Mouse (Mus musculus) T-cell, adult 2 months (primary cell): Measurements from ENCODE around the gene Ncoa7.
"Not testable (repeated sequence)": the region's sequence is repeated elsewhere in the genome, so short reads cannot be mapped to it uniquely, and the experiment has no call there.

ENCODE experiments used
- DNase-seq: peaks from one replicate; pipeline ENCODE4 v3.0.0; 2022; ENCODE audit warnings: low spot score

Ncoa7 gene

DNA sequence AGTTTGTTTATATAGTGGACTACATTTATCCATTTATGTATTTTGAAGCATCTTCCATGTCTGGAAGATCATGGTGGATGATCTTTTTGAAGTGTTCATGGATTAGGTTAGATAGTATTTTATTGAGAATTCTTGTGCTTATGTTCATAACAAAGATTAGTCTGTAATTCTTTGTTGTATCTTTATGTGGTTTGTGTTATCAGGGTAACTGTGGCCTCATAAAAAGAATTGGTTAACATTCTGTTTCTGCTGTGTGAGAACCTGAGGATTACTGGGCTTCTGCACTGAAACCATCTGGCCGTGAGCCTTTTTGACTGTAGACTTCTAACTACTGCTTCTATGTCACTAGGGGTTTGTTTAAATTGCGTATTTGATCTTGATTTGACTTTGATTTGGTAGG lies 136.5 kb downstream of the Ncoa7 start:
- no peak for DNase-seq

DNA sequence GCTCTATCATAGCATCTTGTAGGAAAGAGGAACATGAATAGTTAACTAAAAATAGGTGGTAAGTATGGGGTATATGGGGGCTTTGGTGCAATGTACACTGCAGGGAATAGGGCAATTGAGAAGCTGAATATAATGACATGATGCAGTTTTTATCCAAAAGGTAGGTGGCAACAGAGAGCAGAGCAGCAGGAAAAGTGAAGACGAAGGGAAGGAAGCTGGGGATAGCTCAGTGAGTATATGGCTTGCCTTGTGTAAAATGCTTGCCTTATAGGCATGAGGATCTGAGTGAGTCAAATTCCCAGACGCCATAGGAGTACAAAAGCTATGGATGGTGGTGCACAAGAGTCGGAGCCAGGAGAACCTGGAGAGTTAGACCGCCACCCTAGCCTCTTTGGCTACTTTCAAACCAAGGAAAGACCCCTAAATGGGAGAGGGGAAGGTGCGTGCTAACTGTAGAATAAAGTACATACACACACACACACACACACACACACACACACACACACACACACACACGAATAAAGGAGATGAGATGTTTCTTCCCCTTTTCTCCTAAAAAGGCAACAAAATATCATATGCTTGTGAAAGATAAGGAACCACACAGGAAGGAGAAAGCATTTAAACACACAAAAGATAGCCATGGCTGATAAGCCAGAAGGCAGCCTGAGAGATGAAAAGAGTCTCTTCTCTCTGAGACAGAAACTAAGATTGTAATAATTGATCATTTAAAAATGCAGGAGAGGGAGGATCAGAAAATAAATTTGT lies 142.4 kb downstream of the Ncoa7 start:
- no peak for DNase-seq

DNA sequence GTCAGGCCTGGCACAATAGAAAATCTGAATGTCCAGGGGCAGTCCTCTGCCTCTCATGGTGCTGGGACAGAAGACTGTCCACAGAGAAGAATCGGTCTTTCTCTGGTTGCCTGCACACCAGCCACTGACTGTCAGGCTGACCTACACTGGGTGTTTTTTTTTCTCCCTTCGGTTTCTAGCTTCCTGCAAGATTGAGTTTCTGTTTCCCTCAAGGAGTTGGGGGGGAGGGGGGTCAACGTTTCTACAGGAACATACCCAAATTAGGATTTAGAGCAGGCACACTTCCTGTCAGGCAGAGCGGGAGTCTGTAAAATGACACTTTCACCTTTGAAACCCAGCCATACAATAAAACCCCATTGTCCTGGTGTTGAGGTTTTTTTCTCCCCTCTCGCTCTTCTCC lies 147.5 kb downstream of the Ncoa7 start:
- peak; percentile 51 for DNase-seq

DNA sequence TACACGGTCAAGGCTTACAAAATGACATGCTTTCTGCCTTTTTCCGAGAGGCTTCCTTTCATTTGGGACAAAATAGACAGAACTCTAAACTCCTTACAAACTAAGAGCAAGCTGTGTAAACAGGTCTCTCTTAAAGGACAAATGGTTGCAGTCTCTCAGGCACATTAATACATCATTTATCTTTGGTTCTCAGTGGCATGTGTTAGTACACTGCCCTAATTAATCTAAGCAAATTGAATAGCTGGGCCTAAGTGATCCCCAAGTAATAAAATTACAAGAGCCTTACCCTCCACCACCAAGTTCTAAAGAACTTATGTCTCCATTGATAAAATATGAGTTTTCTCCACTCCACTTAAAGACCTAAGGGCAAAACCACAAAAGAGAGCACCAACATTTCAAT lies 155.4 kb downstream of the Ncoa7 start:
- no peak for DNase-seq

DNA sequence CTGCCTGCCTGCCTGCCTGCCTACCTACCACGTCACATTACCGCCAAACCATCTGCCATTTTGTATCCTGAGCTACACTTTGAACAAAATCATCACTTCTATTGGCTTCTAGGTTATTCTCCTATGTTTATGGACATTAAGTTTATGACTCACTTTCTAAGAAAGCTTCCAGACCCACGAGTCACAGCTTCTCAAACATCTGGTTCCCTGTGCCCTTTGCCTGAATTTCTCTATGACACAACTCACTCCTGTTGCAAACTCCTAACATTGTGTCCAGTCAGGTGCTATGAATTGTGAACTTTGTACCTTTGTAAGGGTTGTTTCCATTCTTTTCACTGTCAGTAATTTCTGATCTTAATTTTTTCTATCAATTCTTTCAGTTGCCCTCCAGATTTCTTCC lies 164.9 kb downstream of the Ncoa7 start:
- DNase-seq, result no peak

DNA sequence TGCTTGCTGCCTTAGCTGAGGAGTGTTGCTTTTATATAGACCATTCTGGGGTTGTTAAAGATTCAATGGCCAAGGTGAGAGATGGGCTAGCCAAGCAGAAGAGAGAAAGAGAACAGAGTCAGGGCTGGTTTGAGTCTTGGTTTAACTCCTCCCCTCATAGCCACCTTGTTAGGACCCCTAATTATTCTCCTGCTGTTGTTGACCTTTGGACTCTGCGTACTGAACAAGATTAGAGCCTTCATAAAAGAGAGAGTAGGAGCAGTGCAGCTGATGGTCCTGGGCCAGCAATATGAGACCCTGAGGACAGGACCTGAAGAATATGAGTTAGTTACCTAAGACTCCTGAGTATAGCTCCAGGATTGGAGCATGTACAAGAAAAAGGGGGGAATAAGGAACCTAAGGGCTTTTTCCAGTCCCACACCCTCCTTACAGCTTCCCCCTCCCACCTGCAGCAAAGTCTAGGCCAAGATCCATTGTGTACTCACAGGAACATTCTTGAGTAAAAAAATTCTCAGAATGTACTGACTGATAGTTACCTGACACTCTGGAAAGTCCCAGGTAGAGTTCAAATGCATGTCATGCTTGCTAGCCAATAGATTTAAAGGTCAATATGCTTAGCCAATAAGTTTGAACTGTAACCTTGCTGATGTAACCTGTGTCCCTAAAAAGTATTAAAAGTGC lies 166.5 kb downstream of the Ncoa7 start:
- not testable (repeated sequence) for DNase-seq

DNA sequence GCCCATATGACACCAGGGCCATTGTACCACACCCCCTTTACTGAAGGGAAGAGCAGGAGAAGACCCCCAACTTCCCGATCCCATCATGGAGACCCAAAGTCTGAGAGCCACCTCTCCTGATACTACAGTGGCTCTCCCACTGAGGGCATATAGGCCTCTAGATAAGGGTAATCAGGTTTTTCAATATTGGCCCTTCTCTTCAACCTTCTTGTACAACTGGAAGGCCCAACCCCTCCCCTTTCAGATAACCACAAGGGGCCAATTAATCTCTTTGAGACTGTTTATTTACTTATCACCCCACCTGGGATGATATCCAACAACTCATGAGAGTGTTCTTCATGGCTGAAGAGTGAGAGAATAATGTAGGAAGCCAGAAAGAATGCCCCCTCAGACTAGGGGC lies 170.4 kb downstream of the Ncoa7 start:
- no peak for DNase-seq

DNA sequence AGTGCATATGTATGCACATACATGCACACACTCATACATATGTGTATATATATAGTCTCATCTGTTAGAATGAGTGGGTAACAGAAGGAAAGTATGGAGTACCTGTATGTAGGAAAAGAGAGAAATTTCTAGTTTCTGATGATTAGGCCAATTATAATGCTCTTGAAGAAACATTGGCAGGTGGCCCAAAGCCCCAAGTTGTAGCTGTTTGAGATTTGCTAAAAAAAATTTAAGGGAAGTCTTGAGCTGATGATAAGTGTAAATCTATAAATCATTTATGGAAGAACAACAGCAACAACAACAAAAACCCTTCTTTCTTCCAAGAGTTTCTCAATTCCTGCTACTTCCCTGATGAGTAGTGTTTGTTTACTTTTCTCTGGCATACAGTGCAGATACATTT lies 173.1 kb downstream of the Ncoa7 start:
- no peak for DNase-seq

DNA sequence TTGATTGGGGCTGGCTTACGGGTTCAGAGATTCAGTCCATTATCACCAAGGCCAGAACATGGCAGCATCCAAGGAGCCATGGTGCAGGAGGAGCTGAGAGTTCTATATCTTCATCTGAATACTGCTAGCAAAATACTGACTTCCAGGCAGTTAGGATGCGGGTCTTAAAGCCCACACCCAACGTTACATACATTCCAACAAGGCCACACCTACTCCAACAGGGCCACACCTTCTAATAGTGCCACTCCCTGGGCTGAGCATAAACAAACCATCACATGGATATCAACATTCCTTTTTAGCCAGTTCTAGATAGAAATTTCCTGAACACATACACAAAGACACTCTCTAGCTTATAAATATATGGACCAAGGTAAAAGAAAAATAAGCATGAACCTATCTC lies 173.6 kb downstream of the Ncoa7 start, which contains the start of gene Hint3:
Hint3 (minus strand) TSS at position 120 of the 400 bp plus-strand sequence.
- DNase-seq, result no peak

DNA sequence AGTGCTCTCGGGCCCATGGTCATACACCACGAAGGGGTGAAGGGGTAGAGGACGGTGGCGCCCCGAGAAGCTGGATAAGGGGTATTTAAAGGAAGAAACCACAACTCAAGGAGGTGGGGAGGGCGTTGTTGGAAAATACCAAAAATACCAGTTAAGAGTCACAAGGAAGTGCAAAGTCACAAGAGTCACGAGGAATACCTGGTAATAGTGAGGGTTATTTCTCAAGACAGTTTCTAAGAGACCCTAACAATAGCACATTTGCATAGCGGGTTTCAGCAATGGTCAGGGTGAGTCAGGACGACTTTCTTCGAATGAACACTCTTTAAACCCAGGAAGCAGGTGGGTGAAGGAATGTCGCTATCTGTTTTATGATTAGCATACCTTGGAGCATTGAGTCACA lies 174.7 kb downstream of the Ncoa7 start:
- DNase-seq, result not testable (repeated sequence)

DNA sequence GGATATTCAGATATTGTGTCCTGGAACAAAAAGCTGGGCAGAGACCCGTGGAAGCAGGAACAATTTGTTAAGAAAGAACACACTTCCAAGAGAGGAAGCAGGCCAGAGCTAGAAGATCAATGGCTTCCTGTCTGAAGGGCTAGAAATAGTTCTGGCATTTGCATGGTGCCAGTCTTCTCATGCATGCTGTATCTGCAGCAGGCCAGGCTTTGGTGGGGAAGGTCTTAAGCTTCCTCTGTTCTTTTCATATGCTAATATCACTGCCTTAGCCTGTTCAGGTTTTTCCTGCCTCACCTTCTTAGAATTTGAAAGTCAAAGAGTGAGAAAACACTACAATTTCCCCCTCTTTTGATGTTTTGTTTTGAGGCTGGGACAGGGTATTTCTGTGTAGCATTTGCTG lies 175.6 kb downstream of the Ncoa7 start:
- no peak for DNase-seq

DNA sequence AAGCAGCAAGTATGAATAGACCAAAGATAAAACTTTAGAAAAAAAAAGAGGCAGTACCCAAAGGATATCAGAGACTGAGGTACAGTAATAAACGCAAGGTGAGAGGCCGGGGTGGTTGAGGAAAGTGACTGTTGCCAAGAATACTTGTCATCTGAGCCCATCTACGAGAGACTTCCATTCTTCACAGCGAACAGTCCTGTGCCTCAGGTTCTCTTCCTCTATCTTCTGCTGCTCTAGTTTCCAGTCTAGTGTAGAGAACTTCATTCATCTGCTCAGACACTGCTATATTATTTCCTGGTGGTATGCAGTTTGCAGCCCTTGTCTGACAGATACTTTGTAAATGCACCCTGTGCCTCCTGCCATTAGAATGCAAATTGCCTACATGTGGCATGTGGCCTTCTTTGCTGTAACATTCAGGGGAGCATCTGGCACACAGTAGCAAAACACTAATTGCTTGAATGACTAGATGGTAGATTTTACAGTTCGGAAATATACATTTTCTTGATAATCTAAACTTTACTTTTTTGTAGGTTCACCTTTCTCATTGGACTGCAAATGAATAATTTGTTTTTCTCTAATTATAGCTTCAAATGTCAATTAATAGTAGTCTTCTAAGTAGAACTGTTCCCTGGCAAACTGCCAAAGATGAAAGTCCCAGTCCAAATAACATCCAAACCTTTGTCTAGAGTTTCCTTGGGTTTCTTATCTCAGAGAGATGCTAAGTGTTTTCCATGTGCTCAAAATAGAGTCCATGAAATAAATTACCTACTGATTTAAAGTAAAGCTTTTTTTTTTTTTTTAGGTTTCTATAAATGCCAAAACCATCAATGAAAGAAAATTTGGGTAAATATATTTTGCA lies 178.7 kb downstream of the Ncoa7 start:
- DNase-seq, result no peak

DNA sequence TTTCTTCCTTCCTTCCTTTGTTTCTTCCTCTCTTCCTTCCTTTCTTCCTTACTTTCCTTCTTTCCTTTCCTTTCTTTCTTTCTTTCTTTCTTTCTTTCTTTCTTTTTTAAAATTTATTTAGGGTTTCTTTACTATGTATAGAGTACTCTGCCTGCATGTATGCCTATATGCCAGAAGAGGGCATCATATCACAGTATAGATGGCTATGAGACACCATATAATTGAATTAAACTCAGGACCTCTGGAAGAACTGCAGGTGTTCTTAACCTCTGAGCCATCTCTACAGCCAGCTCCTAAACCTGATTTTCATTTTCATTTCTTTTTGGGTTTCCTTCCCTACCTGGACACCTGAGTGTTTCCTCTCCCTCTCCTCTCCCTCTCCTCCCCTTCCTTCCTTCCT lies 180.2 kb downstream of the Ncoa7 start:
- DNase-seq, result no peak

DNA sequence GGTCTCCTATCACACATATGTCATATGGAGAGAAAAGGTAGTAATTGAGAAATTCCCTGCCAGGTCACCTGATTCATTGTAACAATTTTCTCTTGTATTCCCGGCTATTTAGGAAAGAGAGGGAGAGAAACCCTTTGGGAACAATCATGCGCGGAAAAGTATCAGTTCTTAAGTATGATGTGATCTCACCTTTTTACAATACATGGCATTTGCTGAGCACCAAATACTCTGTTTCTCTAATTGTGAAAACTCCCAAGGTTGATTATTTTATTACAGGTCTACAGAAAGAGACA lies 184.3 kb downstream of the Ncoa7 start:
- no peak for DNase-seq

DNA sequence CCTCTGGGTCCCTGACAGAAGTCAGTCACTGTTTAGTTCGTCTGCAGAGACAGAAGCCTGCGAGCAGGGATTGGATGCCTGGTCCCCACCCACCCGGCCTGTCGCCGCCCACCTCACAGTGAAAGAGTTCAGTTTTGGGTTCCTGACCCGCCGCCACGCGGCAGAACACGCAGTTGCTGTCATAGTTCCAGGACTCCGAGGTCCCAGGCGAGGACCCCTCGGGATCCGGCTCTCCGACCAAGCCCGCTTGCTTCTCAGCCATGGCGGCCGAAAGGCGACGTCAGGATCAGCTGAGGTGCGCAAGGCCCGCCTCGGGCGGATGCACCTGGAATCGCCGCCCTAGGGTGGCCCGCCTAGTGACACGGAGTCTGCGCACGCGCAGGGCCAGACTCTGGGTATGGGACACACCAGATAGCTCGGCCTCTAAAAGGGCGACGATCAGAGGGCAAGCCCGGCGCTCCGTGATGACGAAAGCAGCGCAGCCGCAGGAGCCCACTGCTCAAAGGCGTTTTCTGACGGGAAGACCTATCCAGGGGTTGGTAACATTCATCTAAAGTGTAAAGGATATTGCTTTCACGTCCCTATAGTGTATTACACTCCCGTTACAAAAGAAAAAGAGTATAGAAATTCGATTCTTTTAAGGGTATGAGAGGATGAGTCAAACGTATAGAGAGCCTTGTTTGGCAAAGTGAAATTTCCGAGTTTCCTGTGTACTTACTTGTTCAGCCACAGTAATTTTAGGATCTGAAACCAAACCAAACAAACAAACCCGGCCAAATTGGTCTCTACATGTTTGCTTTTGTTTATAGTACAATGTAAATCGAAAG lies 184.8 kb downstream of the Ncoa7 start:
- DNase-seq, result peak; percentile 100

DNA sequence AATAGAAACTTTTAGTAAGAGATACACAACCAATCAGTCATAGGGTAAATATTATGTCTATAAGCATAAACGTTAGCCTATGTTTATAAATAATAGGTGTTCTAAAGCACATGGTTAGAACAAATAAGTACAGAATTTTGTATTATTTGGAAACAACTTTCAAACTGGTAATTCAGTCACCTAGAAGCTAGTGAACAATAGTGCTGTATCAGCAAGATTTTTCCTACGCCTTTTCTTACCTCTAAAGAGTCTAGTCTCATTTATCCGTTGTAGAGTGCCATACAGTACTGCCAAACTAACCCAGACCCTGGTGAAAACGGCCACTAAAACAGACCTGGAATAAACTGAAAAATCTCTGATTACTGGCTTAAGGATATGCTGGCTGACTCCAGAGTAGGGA lies 190.1 kb downstream of the Ncoa7 start:
- no peak for DNase-seq

DNA sequence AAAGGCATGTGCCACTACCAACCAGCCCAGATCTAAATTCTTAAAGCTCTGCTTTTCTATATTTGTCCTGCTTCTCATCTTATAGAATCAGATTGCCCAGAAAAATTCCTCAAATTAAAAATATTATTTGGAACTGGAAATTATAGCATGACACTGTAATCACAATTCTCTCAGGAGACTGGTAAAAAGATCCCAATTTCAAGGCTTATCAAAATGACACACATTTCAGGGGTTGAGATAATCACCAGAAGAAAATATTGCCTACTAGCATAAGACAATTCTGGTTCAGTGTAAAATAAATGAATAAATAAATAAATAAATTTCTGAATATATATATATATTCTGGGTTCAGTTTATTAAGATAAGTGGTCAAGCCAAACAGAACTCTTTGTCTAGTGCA lies 193.5 kb downstream of the Ncoa7 start:
- no peak for DNase-seq

DNA sequence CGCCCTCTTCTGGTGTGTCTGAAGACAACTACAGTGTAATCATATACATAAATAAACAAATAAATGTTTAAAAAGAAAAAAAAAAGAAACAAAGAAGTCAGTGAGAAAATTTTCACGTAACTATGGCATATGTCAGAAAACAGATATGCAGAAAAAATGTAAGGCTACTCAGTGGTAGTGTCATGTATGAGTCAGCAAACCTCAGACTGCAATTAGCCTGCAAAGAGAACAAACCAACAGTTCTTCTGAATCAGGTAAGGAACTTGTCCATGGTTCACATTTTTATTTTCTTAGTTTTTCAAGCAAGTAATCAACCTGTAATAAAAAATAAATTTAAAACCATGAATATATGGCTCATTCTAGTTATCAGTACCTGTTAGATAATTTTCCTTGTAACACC lies 195.0 kb downstream of the Ncoa7 start:
- no peak for DNase-seq

DNA sequence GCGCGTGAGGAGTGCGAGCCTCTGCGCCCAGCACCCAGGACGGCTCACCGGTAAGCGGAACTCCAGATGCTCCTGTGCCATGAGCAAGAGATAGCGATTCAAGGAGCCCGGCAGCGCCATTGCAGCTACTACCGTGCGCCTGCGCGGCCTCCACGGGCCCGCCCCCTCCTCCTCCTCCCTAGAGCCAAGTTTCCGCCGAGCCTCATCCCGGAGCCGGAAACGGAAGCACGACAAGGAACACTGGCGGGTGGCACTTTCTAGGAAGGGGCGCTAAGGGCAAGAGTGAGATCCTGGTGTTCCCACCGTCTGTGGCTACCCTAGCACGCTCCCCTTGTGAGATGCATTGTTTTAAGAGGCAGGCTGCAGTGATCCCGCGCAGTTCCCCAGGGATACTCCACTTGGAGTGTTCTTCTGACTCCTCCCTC lies 202.6 kb downstream of the Ncoa7 start, which contains the start of gene Trmt11:
Trmt11 (minus strand) TSS at position 208 of the 425 bp plus-strand sequence.
- DNase-seq, result peak; percentile 82

DNA sequence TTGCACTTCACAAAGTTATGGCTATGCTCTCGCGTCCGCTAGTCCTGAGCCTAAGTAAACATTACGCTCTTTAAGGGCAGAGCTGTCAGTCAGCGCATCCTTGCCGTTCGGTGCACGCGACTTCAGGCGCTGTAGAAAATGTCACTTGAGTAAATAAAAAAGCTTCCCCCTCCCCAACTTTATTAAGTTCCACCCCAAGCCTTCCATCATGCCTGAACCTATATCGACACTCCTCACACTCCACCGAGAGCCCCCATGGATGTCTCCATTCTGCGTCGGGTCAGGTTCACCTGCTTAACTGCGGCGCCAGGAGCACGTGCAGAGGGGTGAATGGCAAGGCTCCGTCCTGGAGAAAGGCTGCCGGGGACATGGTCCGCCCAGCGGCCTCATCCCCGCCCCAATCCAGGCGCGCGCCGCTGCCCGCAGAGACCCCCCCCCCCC lies 203.0 kb downstream of the Ncoa7 start:
- DNase-seq, result peak; percentile 38

DNA sequence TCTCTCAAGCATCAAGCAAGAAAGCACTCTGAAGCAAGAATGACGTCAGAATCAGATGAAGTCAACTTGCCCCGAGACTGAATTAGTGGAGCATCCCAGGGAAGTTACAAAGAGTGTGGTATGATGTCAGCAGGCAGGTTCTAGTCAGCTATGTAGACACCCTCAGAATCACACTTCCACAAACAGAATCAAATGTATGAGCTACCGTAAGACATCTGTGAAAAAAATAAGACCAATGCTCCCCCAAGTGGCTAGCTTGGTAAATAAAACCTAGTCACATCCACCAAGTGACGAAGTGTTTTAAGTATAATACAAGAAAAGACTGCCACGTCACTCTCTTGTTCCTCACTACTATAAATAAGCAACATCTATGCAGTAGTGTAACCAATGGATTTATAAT lies 216.1 kb downstream of the Ncoa7 start:
- DNase-seq, result no peak

DNA sequence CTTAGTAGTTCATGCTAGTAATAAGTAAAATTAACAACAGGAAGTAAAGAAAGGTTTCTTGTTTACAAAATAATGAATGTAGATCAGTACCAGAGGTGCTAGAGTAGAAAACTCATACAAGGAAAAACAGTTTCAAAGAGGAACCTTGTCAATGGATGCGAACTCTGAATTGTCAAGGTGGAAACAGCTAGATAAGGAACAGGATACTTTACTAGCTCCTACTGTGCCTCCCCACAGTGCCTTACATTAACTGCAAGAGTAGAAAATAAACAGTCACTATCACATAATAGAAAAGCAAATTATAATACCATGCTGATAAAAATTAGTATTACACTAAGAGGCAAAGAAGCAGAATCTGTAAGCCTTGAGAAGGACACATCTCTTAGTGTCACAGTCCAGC lies 217.4 kb downstream of the Ncoa7 start:
- DNase-seq, result no peak
